Mouse (Mus musculus) lung, postnatal 0 days (tissue): ENCODE data around the gene Itpripl1. TPM values are rescaled to one million over a fixed set of nuclear protein-coding genes. Genes with fewer than 3 reads are reported as not detected.
"Not testable (repeated sequence)": the region's sequence is repeated elsewhere in the genome, so short reads cannot be mapped to it uniquely, and the experiment has no call there.

ENCODE experiments used
- ATAC-seq: fragments of 200-750 bp; cut with Nextera tagmentation; 2 replicates; pipeline ENCODE4 v1.8.0; 2017; ENCODE audit warnings: moderate library complexity
- DNase-seq: peaks from one replicate; pipeline ENCODE4 v3.0.0-alpha.2; 2016; ENCODE audit warnings: low spot score
- H3K27ac ChIP-seq: fragments of 300-500 bp; sonication (generic); 2 replicates; pipeline ENCODE4 v1.5.1; 2014; ENCODE audit warnings: antibody characterized with exemption, mild to moderate bottlenecking, low read length, mixed read lengths
- H3K27me3 ChIP-seq: fragments of 300-500 bp; sonication (generic); replicated peaks from 2 replicates; pipeline ENCODE4 v1.6.1; 2014; ENCODE audit warnings: low read length, mixed read lengths; ENCODE audit not compliant: insufficient read depth
- H3K36me3 ChIP-seq: fragments of 300-500 bp; sonication (generic); 2 replicates; pipeline ENCODE4 v1.6.1; 2014; ENCODE audit warnings: low read length, mixed read lengths; ENCODE audit not compliant: insufficient read depth
- H3K4me1 ChIP-seq: fragments of 300-500 bp; sonication (generic); 2 replicates; pipeline ENCODE4 v1.6.1; 2014; ENCODE audit warnings: antibody characterized with exemption, low read depth, low read length, mixed read lengths; ENCODE audit not compliant: insufficient read depth
- H3K4me2 ChIP-seq: fragments of 300-500 bp; sonication (generic); replicated peaks from 2 replicates; pipeline ENCODE4 v1.6.1; 2014; ENCODE audit warnings: low read depth, mild to moderate bottlenecking, low read length, moderate library complexity, mixed read lengths
- H3K4me3 ChIP-seq: fragments of 300-500 bp; sonication (generic); 2 replicates; pipeline ENCODE4 v1.5.1; 2014; ENCODE audit warnings: low read depth, low read length
- H3K9ac ChIP-seq: fragments of 300-500 bp; sonication (generic); replicated peaks from 2 replicates; pipeline ENCODE4 v1.6.1; 2014; ENCODE audit warnings: low read depth, mild to moderate bottlenecking
- H3K9me3 ChIP-seq: fragments of 300-500 bp; sonication (generic); 2 replicates; pipeline ENCODE4 v1.6.1; 2016; ENCODE audit warnings: low read length, mixed read lengths
- CTCF ChIP-seq: IDR thresholded peaks from 2 replicates; pipeline ENCODE4 v1.5.1; 2016; ENCODE audit warnings: antibody characterized with exemption, mild to moderate bottlenecking
- EP300 ChIP-seq: IDR thresholded peaks from 2 replicates; pipeline ENCODE4 v1.6.1; 2016; ENCODE audit warnings: antibody characterized with exemption, mild to moderate bottlenecking, control low read depth
- WGBS: fragments of 180-500 bp; shearing (Covaris S2); extraction: QIAGEN DNeasy Blood & Tissue Kit; methylation state at CpG from one replicate; pipeline ENCODE4 v1.1.7; 2014; 5-methylcytosine and 5-hydroxymethylcytosine counted together
- polyA plus RNA-seq: library from polyadenylated mRNA; unstranded; fragments of >200 nt; fragmentation: Nextera tagmentation; extraction: Ambion mirVana; gene quantifications from 2 replicates; pipeline ENCODE4 v1.2.1, GENCODE M21; 2015

Gene Itpripl1
- polyA plus RNA-seq, 1 experiment from 2014 or later, result 24.5 TPM

GRCm38 (mm10) chr2:127121591-127122235, 21.5 kb downstream of the Itpripl1 start:
- Histone ChIP-seq H3K4me3 (no peak overlapping the region), H3K36me3 (peaks cover 21% of the 10 kb centered on the region; the same call in 1 of the 2 replicates), H3K27ac (peak overlapping the region; percentile 76), H3K27me3 (no peaks in the 10 kb centered on the region), H3K4me2 (peak overlapping the region; percentile 14; the same call in 1 of the 2 replicates), H3K9me3 (no peaks in the 10 kb centered on the region), H3K4me1 (no peaks in the 10 kb centered on the region; the same call in 1 of the 2 replicates), H3K9ac (no peak overlapping the region)
- ATAC-seq (peak; percentile 85), DNase-seq (peak; percentile 64)
- WGBS, result 67% methylated on average over 8 of the region's 8 CpGs
- no peak for TF ChIP-seq EP300
- TF ChIP-seq CTCF, result no peak

- ATAC-seq (no peak), DNase-seq (no peak)
- Histone ChIP-seq H3K27ac (no peak overlapping the region), H3K9me3 (no peaks in the 10 kb centered on the region), H3K4me2 (no peak overlapping the region), H3K4me1 (no peaks in the 10 kb centered on the region), H3K4me3 (no peak overlapping the region), H3K9ac (no peak overlapping the region), H3K27me3 (no peaks in the 10 kb centered on the region), H3K36me3 (peaks cover 16% of the 10 kb centered on the region)
- WGBS, result 92% methylated on average over 4 of the region's 4 CpGs
- no peak for TF ChIP-seq EP300
- no peak for TF ChIP-seq CTCF
Measured at GRCm38 (mm10) chr2:127108986-127109385, 34.3 kb downstream of the Itpripl1 start.

DNA sequence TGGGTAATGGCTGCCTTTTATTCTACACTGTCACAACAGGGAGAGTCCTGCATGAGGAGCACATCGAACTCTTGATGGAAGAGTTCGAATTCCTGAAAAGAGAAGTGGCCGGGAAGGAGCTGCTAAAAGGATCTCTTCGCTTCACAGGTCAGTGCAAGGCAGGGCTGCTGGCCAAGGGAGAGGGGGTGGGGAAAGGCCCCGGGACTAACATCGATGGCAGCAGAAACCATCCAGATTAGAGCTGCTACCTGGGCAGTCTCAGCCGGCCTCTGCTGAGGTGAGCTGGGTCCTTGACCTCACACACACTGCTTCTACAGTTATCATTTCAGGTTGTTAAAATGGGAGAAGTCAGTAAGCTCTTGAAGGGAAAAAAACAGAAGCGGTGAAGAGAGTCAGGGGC, 51.2 kb downstream of the Itpripl1 start:
- Histone ChIP-seq H3K9me3 (no peaks in the 10 kb centered on the region), H3K4me1 (no peaks in the 10 kb centered on the region), H3K27me3 (no peaks in the 10 kb centered on the region), H3K4me2 (no peak overlapping the region), H3K27ac (no peak overlapping the region), H3K4me3 (no peak overlapping the region), H3K36me3 (0 out of 2 replicates have a peak, but pooled peaks cover 4% of the 10 kb centered on the region), H3K9ac (no peak overlapping the region)
- WGBS, result 61% methylated on average over 8 of the region's 8 CpGs
- ATAC-seq (no peak), DNase-seq (no peak)
- TF ChIP-seq CTCF (no peak), EP300 (no peak)

GRCm38 (mm10) chr2:127090151-127090550, 53.1 kb downstream of the Itpripl1 start:
- H3K36me3 ChIP-seq, H3K27ac ChIP-seq, DNase-seq, ATAC-seq, H3K4me3 ChIP-seq, H3K27me3 ChIP-seq, H3K9me3 ChIP-seq, H3K4me2 ChIP-seq, H3K9ac ChIP-seq, H3K4me1 ChIP-seq: not testable (repeated sequence)

Other genes with a start within 250 kb of the Itpripl1 start
- gene Sppl2a, start 210.2 kb downstream of the Itpripl1 start, polyA plus RNA-seq, result 36.0 and 43.6 TPM in 2 replicates
- 4.8 and 5.5 TPM in 2 replicates for gene Ap4e1, start 134.7 kb downstream of the Itpripl1 start, polyA plus RNA-seq
- gene Blvra, start 72.8 kb downstream of the Itpripl1 start, polyA plus RNA-seq, result 44.3 and 48.8 TPM in 2 replicates
- gene Ncaph, start 9.5 kb downstream of the Itpripl1 start, polyA plus RNA-seq, result 13.4 and 17.7 TPM in 2 replicates
- gene 1810024B03Rik, start 64.8 kb upstream of the Itpripl1 start, polyA plus RNA-seq, result 1.9 and 2.0 TPM in 2 replicates
- gene Snrnp200, start 64.9 kb upstream of the Itpripl1 start, polyA plus RNA-seq, result 18.8 and 20.5 TPM in 2 replicates
- 54.4 and 61.4 TPM in 2 replicates for gene Ciao1, start 104.4 kb upstream of the Itpripl1 start, polyA plus RNA-seq
- gene Tmem127, start 104.5 kb upstream of the Itpripl1 start, polyA plus RNA-seq, result 30.4 and 32.9 TPM in 2 replicates
- 34.2 and 37.9 TPM in 2 replicates for gene Stard7, start 126.8 kb upstream of the Itpripl1 start, polyA plus RNA-seq
- gene Dusp2, start 192.7 kb upstream of the Itpripl1 start, polyA plus RNA-seq, result 3.6 and 4.3 TPM in 2 replicates
- gene Astl, start 195.2 kb upstream of the Itpripl1 start, polyA plus RNA-seq, result not detected in 2 replicates
- 0.10 and 0.30 TPM in 2 replicates for gene Adra2b, start 219.8 kb upstream of the Itpripl1 start, polyA plus RNA-seq